Mouse (Mus musculus): ENCODE results near the gene Ppp2r3a.

Ppp2r3a gene

DNA sequence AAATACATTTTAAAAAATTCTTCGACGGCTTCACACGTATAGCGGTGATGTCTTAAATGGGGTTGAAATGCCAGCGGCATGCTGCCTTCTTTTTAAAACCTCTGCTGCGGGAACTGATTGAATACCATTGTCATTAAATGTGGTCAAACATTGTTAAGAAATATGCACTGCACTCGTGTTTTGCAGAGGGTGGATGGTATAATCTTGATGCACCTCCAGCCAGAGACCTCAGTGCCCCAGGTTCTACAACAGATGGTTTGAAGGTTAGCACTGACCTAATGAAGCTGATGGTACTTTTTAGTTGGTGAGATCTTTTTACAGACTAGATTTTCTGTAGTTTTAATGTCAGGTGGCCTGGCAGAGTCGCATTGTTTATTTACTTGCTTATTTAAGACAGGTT is 175.9 kb downstream of the Ppp2r3a start:
- DNase-seq (ENCODE audit: low read depth, low spot score) = no peak

DNA sequence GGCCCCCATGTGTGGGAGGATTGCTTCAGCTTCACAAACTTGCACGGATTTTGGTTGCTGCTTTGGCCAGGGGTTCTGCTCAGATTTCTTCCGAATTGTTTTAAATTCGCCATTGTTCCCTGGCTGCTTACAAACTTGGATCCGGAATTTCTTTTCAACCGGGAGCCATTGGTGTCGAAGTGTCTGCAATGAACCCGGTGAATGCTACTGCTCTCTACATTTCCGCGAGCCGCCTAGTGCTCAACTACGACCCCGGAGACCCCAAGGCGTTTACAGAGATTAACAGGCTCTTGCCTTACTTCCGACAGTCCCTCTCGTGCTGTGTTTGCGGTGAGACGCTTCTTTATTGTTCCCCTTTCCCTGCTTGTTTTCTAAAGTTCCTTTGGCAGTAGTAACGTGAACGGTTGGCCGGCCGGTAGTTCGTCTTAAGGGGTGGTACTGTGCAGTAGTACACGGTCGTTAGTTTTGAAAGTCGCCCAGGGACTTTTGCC is 176.5 kb downstream of the Ppp2r3a start:
- no peak for DNase-seq (ENCODE audit: low read depth, low spot score)

DNA sequence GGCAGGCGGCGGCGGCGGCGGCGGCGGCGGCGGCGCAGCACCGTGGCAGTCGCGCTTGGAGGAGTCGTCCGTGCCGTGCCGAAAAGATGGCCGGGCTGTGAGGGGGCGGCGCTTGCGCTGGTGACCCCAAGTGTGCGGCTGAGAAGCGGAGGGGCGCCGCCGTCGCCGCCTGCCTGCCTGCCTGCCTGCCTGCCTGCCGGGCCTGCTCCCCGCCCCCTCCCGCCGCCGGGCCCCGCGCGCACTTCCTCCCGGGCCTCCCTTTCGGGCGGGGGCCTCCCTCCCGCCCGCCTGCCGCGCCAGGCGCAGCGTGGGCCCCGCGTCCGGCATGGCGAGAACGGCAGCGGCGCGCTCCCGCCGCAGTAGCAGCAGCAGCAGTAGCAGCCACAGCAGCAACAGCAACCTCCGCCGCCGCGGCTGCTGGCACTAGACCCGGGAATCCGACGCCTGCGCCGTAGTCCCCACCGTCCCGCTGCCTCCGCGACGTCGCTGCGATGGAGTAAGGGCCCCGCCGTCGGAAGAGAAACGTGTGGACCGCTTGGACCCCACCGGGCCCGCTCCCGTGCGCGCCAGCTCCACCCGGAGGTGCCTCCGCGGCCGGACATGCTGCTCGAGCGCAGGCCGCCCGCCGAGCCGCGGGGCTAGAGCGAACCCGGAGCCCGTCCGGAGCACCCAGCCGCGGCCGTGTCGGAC is 177.1 kb downstream of the Ppp2r3a start:
- DNase-seq (ENCODE audit: low read depth, low spot score) = peak; percentile 54

DNA sequence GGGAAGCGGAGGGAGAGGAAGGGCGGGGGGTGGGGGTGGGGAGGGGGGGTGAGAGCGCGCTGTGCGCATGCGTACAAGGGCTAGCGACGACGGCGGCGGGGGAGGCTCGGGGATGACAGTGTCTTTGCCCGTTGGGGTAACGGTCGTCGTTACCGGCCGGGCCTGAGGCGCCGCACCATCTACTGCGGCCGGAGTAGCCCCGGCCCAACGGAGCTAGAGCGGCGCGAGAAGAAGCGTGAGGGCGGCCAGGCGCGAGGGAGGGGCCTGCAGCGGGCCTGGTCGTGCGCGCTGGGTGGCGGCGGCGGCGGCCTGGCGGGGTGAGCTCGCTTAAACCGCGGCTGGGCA is 177.6 kb downstream of the Ppp2r3a start, which contains the start of gene Msl2:
Gene Msl2, plus strand, starts transcription at position 115 of the 345 bp plus-strand sequence.
- no peak for DNase-seq (ENCODE audit: low read depth, low spot score)

DNA sequence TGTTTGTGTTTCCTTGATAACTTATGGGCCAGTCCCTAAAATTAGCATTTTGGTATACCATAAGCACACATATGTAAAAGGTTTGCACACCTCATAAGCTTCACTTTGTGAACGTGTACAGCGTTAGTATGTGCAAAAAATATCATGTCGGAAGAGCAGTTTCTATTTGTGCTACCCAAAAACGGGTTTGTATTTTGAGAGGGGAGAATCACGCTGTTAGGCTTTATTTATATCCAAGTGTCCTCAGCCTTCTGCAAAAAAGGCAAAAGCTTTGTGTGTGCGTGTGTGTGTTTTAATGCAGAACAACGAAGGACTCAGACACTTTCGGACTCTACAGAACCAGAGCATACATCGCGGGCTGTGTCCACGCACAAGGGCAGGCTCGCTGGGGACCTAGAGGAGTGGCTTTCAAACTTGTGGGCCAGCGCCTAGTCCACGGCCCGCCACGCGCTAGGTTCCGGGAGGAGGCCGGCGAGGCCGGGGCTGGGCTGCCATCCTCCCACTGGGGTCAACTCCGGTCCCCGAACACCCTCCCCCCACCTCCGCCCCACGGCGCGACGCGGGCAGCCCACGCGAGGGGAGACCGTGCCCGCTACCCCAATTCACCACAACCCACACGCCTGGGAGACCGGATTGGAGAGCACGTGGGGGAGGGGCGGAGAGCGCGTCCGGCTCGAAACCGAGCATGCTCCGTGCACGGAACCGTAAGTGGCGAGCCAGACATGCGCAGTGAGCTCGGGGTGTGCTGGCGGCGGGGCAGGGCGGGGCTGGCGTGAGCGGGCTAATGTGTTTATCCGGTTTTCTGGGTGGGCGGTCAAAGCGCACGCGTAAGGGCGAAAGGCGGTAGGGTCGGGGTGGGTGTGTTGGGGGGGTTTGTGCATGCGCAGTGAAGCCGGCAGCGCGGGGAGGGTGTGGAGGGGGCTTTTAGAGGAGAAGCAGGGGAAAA is 178.3 kb downstream of the Ppp2r3a start:
- peak; percentile 98 for DNase-seq (ENCODE audit: low read depth, low spot score)

DNA sequence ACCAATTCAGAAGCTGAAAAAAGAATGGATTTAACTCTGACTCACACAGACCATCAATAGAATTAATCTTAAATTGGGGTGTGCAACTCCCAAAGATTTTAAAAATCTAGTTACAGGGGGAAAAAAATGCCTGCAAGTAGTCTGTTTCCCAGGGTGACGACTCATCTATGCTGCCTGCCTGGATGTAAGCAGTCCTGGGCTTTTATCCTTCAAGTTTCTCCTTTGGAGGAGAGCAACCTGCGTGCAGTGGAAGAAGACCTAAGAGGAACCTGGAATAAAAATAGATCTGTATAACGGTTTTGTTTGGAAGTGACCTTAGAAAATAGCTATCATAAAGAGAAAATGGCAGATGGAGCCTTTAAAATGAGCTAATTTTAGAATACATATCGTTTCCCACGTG is 179.1 kb downstream of the Ppp2r3a start:
- DNase-seq (ENCODE audit: low read depth, low spot score) = no peak

DNA sequence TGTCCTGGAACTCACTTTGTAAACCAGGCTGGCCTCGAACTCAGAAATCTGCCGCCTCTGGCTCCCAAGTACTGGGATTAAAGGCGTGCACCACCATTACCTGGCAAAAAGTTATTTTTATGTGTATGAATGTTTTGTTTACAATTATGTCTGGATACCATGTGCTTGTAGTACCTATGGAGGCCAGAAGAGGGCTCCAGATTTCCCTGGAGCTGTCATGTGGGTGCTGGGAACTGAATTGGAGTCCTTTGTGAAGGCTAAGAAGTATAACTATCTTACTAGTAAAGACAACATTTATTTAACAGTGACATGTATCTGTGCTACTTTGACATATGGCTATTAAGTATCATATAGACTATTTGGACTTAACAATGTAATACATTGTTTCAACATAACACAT is 181.8 kb downstream of the Ppp2r3a start:
- no peak for DNase-seq (ENCODE audit: low read depth, low spot score)

DNA sequence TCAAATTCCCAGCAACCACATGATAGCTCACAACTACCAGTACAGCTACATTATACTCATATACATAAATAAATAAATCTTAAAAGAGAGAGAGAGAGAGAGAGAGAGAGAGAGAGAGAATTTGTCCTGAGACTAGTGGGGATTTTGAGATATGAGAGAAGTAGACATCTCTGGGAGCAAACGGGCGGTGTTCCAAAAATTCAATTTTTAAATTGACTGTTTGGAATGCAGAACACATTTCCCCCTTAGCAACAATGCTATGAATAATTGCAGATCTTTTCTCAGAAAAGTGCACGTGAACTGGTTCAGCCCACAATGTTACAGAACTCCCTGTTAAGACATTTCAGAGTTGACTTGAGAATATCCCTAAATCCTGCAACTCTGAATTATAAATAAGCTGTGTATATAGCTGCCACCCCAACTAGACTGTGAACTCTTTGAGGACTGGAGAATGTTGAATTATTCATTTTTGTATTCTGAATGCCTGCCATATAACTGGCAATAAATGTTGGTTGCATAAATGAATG is 186.5 kb downstream of the Ppp2r3a start:
- DNase-seq (ENCODE audit: low read depth, low spot score) = no peak

DNA sequence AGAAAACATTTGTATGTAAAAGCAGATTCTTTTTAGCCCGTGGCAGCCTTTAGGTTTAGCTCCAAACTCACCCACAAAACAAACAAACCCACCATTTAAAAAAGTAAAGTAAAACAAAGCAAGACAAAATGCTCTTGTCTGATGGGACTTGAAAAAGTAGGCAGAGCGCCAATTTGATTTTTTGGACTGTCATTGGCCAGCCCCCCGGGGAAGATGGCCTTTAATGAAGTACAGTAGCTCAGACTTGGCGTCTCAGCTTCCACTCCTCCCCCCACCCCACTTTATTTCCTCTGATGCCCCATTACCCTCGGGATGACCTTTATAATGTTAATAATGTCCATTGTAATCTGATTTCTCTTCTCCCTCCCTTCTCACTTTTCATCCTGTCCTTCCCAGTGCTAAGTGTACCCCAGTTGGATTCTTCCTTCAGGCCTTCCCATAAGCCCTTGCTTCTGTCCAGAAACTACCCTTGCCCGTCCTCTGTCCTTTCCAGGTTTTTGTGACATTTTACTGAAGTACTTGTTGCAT is 189.3 kb downstream of the Ppp2r3a start:
- no peak for DNase-seq (ENCODE audit: low read depth, low spot score)

DNA sequence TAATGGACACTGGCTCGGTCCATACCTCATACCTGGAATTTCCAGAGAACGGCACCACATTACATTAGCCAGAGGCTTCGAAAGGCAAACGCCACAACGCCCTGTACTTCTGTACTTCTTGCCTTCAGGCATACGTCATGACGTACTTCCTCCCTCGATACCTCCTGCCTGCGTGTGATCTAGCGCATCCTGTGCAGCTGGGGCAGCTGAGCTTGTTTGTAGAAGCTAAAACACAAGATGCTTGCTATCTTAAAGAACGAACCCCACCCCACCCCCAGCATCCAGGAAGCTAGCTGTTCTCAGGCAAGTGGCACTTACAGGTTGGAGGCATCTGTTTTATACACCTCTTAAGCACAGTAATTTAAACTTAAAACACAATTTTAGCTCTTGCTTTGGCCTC is 190.6 kb downstream of the Ppp2r3a start:
- no peak for DNase-seq (ENCODE audit: low read depth, low spot score)

DNA sequence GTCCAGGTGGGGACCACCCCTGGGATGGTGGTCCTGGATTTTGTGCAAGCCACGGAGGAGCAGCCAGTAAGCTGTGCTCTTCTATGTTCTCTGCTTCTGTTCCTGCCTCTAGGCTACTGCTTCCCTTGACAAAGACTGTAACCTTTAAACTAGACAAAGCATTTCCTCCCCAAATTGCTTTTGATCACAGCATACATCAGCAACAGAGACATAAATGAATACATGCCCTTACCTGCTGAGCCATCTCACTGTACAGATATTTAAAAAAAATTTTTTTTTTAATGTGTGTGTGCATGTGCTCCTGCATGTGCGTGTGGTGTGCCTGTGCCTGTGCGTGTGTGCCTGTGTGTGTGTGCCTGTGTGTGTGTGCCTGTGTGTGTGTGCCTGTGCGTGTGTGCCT is 194.4 kb downstream of the Ppp2r3a start:
- no peak for DNase-seq (ENCODE audit: low read depth, low spot score)
